Mouse (Mus musculus): ENCODE measurements around the gene Msh2. TPM values are rescaled to one million over a fixed set of nuclear protein-coding genes. Genes with fewer than 3 reads are reported as not detected.

Msh2 gene
- total RNA-seq, 1 experiment from 2014 or later: 24.3 TPM

- DNase-seq: peak; percentile 56
Observed at GRCm38 (mm10) chr17:87698996-87699765, 27.1 kb downstream of the Msh2 start.

GRCm38 (mm10) chr17:87700101-87700500, 28.0 kb downstream of the Msh2 start:
- peak; percentile 28 for DNase-seq

GRCm38 (mm10) chr17:87724727-87725126, 52.6 kb downstream of the Msh2 start:
- no peak for DNase-seq

GRCm38 (mm10) chr17:87726489-87727356, 54.6 kb downstream of the Msh2 start:
- no peak for DNase-seq

- no peak for DNase-seq
Observed at GRCm38 (mm10) chr17:87731962-87732361, 59.8 kb downstream of the Msh2 start.

- DNase-seq: no peak
Observed at GRCm38 (mm10) chr17:87734471-87734870, 62.3 kb downstream of the Msh2 start.

- no peak for DNase-seq
Observed at GRCm38 (mm10) chr17:87737144-87737543, 65.0 kb downstream of the Msh2 start.

GRCm38 (mm10) chr17:87739835-87740234, 67.7 kb downstream of the Msh2 start:
- DNase-seq: no peak

- DNase-seq: peak; percentile 7
Observed at GRCm38 (mm10) chr17:87744985-87745925, 73.1 kb downstream of the Msh2 start.

- peak; percentile 63 for DNase-seq
Observed at GRCm38 (mm10) chr17:87745926-87746888, 74.1 kb downstream of the Msh2 start.

- no peak for DNase-seq
Observed at GRCm38 (mm10) chr17:87760315-87760714, 88.2 kb downstream of the Msh2 start.

- peak; percentile 14 for DNase-seq
Observed at GRCm38 (mm10) chr17:87763146-87763545, 91.0 kb downstream of the Msh2 start.

- DNase-seq: no peak
Observed at GRCm38 (mm10) chr17:87765031-87765430, 92.9 kb downstream of the Msh2 start.

GRCm38 (mm10) chr17:87766888-87767287, 94.8 kb downstream of the Msh2 start:
- no peak for DNase-seq

- DNase-seq: peak; percentile 55
Observed at GRCm38 (mm10) chr17:87770766-87771165, 98.6 kb downstream of the Msh2 start.

- no peak for DNase-seq
Observed at GRCm38 (mm10) chr17:87773175-87773574, 101.0 kb downstream of the Msh2 start.
